In genomic region chr2:170288787-170289186, GRCm38 (mm10) we compare ENCODE assay signal across 15 mouse cellular contexts.
DNase-seq lines count a peak whose midpoint lies in the region; ATAC-seq and TF ChIP-seq lines count a peak whose summit lies in the region.
"Had no signal": no experiment of that assay in that cellular context is flagged by ENCODE, and none has a peak within 500 bp of the region (broad histone marks: within the 10 kb centered on the region; RNA-seq: fewer than 3 reads in every experiment).

No protein-coding gene starts in this region.

- DNase-seq in heart, embryonic 10.5 days (ENCODE audit: low spot score) = no peak
- DNase-seq in heart, adult 11 months = no peak
- DNase-seq in neural tube, embryonic 11.5 days (ENCODE audit: low spot score) = no peak
- DNase-seq in neural tube, embryonic 10.5 days (ENCODE audit: extremely low spot score, low spot score) = no peak
- DNase-seq in adrenal gland, postnatal 4 days (ENCODE audit: low spot score in 2 of 2) = no peak
- DNase-seq in T-cell, adult 2 months (ENCODE audit: low spot score) = no peak
- DNase-seq: adrenal gland, postnatal 36 days; cerebellum, adult 2 months; kidney, postnatal 25 days; right cerebral cortex, postnatal 4 days had no signal

- ATAC-seq in neural tube, embryonic 11.5 days (ENCODE audit: insufficient read depth, low FRiP score, low TSS enrichment) = no peak
- no peak for ATAC-seq in limb, embryonic 13.5 days (ENCODE audit: low FRiP score, low read depth)

- no peaks in the 10 kb centered on the region for H3K36me3 ChIP-seq in heart, embryonic 10.5 days
- no peaks in the 10 kb centered on the region for H3K36me3 ChIP-seq in neural tube, embryonic 11.5 days (ENCODE audit: control insufficient read depth, insufficient read depth, low read length)
- H3K36me3 ChIP-seq in limb, embryonic 13.5 days = no peaks in the 10 kb centered on the region
- H3K36me3 ChIP-seq in small intestine, adult 2 months (ENCODE audit: control insufficient read depth, insufficient read depth, low read length) = no peaks in the 10 kb centered on the region
- H3K36me3 ChIP-seq: heart, embryonic 12.5 days had no signal

- H3K9ac ChIP-seq in neural tube, embryonic 11.5 days (ENCODE audit: low read length) = peak overlapping the region; percentile 39
- H3K9ac ChIP-seq in limb, embryonic 13.5 days = 0 out of 2 replicates have a peak overlapping the region, but pooled peaks have one; percentile 10
- H3K9ac ChIP-seq: heart, embryonic 12.5 days; liver, embryonic 14.5 days had no signal

- H3K4me3 ChIP-seq in heart, embryonic 10.5 days = no peak overlapping the region
- no peak overlapping the region for H3K4me3 ChIP-seq in neural tube, embryonic 11.5 days (ENCODE audit: low read depth, low read length)
- H3K4me3 ChIP-seq in limb, embryonic 13.5 days = no peak overlapping the region
- H3K4me3 ChIP-seq in small intestine, adult 2 months (ENCODE audit: low read depth, low read length) = no peak overlapping the region
- H3K4me3 ChIP-seq: left cerebral cortex, adult 2 months had no signal

- H3K27ac ChIP-seq in heart, embryonic 10.5 days = peak overlapping the region; percentile 77; the same call in 1 of the 2 replicates
- no peak overlapping the region for H3K27ac ChIP-seq in neural tube, embryonic 11.5 days (ENCODE audit: low read depth, low read length)
- no peak overlapping the region for H3K27ac ChIP-seq in limb, embryonic 13.5 days
- peak overlapping the region; percentile 46; the same call in 1 of the 2 replicates for H3K27ac ChIP-seq in small intestine, adult 2 months (ENCODE audit: insufficient read depth, low read depth, low read length)
- H3K27ac ChIP-seq: left cerebral cortex, adult 2 months; liver, embryonic 14.5 days had no signal

- TF ChIP-seq CTCF in small intestine, adult 2 months (IDR thresholded peaks at IDR 0.05; ENCODE audit: extremely low read depth, insufficient read length, insufficient replicate concordance, low read depth, low read length) = no peak

- H3K9me3 ChIP-seq in heart, embryonic 10.5 days = no peaks in the 10 kb centered on the region
- no peaks in the 10 kb centered on the region for H3K9me3 ChIP-seq in neural tube, embryonic 11.5 days (ENCODE audit: control insufficient read depth, low read length)
- no peaks in the 10 kb centered on the region for H3K9me3 ChIP-seq in limb, embryonic 13.5 days
- H3K9me3 ChIP-seq: heart, embryonic 12.5 days had no signal

- 71% methylated on average over 7 of the region's 7 CpGs for WGBS in heart, embryonic 10.5 days
- 61% methylated on average over 7 of the region's 7 CpGs for WGBS in neural tube, embryonic 11.5 days
- WGBS in limb, embryonic 13.5 days = 91% methylated on average over 7 of the region's 7 CpGs
- 91% methylated on average over 7 of the region's 7 CpGs for WGBS in small intestine, adult 2 months

- no peak for TF ChIP-seq POLR2A in small intestine, adult 2 months (IDR thresholded peaks at IDR 0.05; ENCODE audit: low read depth, low read length)

- no peak overlapping the region for H3K4me2 ChIP-seq in neural tube, embryonic 11.5 days (ENCODE audit: low read depth)
- no peak overlapping the region for H3K4me2 ChIP-seq in limb, embryonic 13.5 days (replicated peaks)

- no peaks in the 10 kb centered on the region for H3K27me3 ChIP-seq in heart, embryonic 10.5 days (ENCODE audit: insufficient read depth, poor library complexity, severe bottlenecking)
- no peaks in the 10 kb centered on the region for H3K27me3 ChIP-seq in neural tube, embryonic 11.5 days (ENCODE audit: control insufficient read depth, insufficient read depth, low read length)
- H3K27me3 ChIP-seq in limb, embryonic 13.5 days = peaks cover 8% of the 10 kb centered on the region
- no peaks in the 10 kb centered on the region for H3K27me3 ChIP-seq in small intestine, adult 2 months (ENCODE audit: control insufficient read depth, insufficient read depth, low read length)
- H3K27me3 ChIP-seq: heart, embryonic 12.5 days had no signal

- H3K4me1 ChIP-seq in heart, embryonic 10.5 days = peaks cover 43% of the 10 kb centered on the region
- peaks cover 10% of the 10 kb centered on the region; the same call in 1 of the 2 replicates for H3K4me1 ChIP-seq in neural tube, embryonic 11.5 days (ENCODE audit: control insufficient read depth, insufficient read depth, low read length)
- peaks cover 40% of the 10 kb centered on the region for H3K4me1 ChIP-seq in limb, embryonic 13.5 days
- peaks cover 7% of the 10 kb centered on the region; the same call in 1 of the 2 replicates for H3K4me1 ChIP-seq in small intestine, adult 2 months (ENCODE audit: control insufficient read depth, insufficient read depth, insufficient read length, low read length)

Comparison
In these comparisons a context has a peak if more than half of its experiments do, and no peak if none do; other contexts are left out.
1. H3K27ac ChIP-seq: peak in heart, embryonic 10.5 days (single experiment) and small intestine, adult 2 months (single experiment); none in neural tube, embryonic 11.5 days (single experiment) and limb, embryonic 13.5 days (single experiment).